Mouse (Mus musculus): ENCODE results near the gene Ehbp1. TPM values are rescaled to one million over a fixed set of nuclear protein-coding genes. Genes with fewer than 3 reads are reported as not detected.

The Ehbp1 gene
- total RNA-seq, 2 experiments from 2014 or later: 14.0 to 15.6 TPM

DNA sequence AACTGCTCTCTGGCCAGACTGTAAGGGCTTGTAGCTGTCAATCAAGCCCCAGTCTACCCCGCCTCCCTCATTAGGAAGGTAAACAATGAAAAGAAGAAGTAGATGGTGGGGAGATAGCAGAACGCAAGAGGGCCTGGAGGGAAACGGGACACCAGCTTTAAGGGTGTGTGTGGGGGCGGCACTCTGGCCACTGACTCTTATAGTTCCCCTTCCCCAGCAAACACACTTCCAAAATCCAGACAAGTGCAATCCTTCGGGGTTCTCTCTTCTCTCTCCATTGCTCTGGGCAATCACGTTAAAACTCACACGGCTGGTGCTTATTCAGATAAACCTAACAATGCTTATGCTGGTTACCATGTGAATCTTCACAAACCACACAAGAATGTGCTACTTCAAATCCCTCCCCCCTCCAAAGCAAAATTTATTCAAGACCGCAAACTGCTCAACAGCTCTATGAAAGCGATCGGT is 333.9 kb downstream of the Ehbp1 start:
- intact Hi-C loops (cut with DNase I; ENCODE audit: low total_unique reads): no loop called here

DNA sequence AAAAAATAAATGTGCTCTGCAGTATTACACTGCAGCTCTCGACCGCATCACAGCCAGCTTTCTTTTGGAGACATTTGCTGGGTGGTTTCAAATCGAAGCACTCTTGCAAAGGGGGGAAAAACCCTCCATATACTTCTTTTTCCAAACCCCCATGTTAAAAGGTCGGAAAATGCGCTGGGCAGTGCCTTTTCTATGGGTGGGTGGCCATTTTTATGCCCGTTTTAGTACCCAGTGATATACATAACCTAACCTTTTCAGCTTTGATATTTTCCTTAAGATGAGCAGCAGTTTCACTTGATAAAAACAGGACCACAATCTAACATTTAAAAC is 334.3 kb downstream of the Ehbp1 start:
- intact Hi-C loops (cut with DNase I; ENCODE audit: low total_unique reads): no loop called here

More for the DNA sequence above, 333.9 kb downstream of the Ehbp1 start:
- DNase-seq: no peak

DNA sequence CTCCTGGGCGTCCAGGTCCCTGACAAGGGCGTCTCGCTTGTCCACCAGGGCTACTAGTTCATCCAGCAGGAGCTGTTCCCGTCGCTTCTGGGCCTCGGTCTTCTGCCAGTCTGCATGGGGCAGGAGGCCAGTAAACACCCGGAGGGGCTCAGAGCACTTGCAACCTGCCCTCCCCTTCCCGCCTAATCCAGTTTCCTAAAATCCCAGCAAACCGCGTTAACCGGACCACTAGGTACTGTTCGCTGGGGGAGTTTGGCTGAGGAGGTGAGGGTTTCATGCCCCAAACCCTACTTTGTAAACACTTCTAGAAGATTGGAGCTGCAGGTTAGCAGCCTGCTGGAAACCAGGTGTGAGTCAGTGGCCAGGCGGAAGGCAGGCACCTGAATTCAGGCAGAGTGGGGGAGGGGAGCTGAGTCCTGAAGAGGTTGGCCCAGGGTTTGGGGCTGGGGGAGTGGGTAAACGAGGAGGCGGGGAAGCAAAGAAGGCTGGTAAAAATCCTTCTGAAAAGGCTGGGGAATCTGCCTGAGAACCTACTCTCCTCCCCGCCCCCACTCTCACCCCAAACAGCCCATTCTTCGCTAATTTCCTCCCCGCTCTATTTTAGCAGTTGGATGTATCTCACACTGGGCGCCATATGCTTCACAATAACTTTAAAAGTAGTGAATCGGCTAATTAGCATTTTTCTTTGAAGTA is 334.9 kb downstream of the Ehbp1 start:
- intact Hi-C loops (cut with DNase I; ENCODE audit: low total_unique reads): no loop called here
- DNase-seq: no peak

More for the DNA sequence above, 334.3 kb downstream of the Ehbp1 start:
- DNase-seq: no peak

DNA sequence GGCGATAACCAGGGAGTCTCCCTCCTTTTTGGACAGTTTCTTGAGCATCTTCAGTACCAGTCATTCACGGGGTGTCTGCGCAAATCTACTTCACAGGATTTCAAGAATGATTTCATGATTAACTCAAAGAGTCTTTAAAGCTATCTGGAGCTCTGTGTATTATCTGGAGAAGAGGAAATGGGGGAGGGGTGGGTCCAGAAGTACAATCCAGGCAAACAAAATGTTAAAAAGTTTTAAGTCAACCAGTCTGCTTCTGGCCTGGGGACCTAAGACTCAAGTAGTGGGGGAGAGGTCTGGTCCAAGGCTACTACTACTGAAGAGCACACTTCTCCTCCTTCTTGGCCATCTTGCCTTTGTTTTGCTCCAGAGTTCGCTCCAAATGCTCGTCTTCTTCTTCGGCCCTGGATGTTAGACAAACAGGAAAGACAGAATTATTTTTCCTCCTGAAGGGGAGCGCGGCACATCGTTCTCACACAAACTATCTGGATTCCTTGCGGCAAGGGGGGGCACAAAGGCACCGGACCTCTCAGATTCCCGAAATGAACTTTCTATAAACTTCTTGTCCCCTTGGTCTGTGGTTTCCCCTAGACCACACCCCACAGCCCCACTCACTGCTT is 335.5 kb downstream of the Ehbp1 start:
- no peak for DNase-seq
- intact Hi-C loops (cut with DNase I; ENCODE audit: low total_unique reads): no loop called here

DNA sequence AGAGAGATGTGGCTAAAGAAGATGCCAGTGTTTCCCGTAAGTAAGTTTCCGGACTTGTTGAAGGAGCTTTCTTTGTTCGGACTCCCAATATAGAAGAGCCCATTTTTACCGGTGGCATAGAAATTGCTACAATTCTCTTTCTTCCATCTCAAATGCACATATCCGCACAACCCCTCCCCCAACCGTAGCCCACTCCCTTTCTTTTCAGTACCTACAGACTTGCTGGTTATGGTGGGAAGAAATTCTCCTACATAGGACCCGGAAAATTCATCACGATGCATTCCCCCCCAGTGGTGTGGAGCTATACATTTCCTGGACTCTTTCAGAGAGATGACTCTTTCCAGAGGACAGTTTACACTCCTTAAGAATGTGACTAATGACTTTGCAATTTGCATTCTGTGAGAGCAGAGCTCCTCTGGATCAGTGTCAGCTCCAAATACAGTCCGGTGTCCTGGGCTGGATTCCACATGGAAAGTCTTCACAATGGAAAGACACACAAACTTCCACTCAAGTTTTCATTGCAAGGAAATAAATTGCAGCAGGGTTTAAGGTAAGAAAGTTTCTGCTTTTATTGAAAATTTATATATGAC is 336.7 kb downstream of the Ehbp1 start:
- intact Hi-C loops (cut with DNase I; ENCODE audit: low total_unique reads): no loop called here
- no peak for DNase-seq

DNA sequence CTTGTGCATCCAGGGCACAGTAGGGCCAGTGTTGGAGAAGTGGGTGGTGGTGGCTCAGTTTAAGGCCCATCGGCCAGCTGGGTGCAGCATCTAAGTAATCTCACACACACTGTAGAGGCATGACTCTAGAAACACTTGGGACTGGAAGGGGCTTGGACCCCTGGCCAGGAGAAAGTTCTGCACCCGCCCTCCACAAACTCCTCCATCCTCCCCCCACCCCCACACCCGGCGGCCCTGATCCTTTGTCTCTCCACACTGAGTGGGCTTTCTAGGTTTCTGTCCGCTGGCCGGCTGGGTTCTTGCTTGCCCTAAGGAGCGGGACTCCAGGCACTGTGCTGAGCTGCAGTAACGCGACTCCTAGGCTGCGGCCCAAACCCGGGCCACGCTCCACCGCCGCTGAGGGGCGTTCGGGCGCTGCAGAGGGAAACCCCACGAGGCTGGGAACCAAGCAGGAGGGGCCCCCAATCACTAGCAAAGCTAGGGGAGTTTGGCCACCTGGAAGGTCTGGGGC is 337.7 kb downstream of the Ehbp1 start:
- intact Hi-C loops (cut with DNase I; ENCODE audit: low total_unique reads): no loop called here
- peak; percentile 12 for DNase-seq

DNA sequence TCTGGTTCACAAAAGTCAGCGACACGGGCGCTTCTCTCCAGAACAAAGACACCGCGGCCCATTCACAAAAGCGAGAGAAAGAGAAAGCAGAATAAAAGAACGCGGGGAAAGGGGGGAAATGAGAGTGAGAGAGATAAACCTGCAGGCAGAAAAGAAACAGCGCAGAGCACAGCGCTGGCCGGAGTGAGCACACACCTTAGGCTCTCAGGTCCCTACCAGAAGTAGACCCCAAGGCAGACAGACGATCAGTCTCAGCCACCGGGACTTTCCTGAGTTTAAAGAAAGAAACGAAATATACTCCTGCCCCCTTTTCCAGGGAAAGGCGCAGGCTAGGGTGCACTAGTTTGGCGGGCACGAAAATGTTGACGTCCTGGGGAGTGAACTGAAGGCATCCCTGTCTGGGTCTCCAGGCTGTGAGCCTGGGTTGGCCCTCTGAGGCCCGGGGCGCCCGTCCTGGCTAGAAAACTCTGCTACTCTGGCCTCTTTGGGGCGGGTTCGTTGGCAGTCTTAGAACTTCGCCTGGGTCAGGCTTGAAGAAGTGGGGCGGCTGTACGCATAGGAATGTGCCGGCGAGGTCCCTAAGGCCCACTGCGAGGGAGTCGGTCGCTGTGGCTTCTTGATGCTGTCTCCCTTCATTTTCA is 338.6 kb downstream of the Ehbp1 start:
- intact Hi-C loops (cut with DNase I; ENCODE audit: low total_unique reads): no loop called here
- DNase-seq: peak; percentile 7

DNA sequence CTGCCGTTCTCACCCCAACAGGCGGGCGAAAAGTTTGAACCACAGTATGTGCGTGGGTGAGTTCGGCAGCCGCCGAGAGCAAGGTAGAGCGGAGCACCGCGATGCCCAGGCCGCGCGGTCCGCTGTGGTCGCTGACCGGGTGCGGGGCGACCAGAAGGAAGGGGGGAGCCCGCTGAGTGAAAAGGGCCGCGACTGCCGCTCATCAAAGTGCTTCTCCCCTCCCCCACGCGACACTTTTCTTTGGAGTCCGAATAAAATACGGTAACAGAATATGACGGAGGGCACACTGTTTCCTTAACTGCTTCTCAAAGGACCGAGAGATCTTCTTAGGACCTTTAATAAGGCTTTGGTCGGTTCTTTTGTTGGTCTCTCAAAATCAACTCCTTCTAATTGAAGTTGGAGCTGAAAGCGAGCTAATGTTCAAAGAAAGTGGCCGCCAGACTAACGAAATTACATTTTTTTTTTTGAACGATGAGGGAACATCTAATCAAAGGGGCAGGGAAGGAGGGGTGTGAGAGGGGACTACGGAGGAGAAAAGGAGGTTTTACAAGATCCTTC is 339.2 kb downstream of the Ehbp1 start, which contains the start of gene Otx1:
Gene Otx1 (minus strand): TSS at position 115 of the 558 bp plus-strand sequence.
- no peak for DNase-seq
- intact Hi-C loops (cut with DNase I; ENCODE audit: low total_unique reads): no loop called here

DNA sequence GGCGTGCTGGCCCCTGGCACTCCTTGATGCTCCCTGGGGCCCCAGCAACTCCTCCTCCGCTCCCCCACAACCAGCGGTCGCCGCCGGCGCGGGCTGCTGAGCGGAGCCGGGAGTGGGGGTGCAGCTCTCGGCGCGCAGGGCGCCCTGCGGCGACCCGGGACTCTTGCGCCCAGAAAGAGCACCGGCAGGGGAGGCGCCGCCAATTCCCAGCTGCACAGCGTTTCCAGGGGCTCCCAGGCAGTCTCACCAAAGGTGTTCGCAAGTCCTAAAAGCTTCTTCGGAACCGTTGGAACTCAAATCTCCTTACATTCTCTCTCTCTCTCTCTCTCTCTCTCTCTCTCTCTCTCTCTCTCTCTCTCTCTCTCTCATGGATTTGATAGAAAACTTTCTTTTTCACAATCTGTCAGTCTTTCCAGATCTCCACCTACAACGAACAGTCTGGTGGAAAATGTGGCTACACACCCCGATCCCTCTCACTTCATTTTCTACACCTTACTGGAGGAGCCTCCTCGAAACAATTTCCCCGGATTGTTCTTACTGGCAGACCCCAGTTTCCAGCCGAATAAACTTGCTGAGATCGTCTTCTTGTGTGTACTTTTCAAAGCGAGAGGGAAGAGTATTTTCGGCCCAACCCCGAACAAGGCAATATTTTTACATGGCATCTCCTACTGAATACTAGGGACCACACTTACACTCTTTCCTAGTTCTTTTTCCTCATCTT is 339.9 kb downstream of the Ehbp1 start:
- intact Hi-C loops (cut with DNase I; ENCODE audit: low total_unique reads): no loop called here
- DNase-seq: peak; percentile 41

DNA sequence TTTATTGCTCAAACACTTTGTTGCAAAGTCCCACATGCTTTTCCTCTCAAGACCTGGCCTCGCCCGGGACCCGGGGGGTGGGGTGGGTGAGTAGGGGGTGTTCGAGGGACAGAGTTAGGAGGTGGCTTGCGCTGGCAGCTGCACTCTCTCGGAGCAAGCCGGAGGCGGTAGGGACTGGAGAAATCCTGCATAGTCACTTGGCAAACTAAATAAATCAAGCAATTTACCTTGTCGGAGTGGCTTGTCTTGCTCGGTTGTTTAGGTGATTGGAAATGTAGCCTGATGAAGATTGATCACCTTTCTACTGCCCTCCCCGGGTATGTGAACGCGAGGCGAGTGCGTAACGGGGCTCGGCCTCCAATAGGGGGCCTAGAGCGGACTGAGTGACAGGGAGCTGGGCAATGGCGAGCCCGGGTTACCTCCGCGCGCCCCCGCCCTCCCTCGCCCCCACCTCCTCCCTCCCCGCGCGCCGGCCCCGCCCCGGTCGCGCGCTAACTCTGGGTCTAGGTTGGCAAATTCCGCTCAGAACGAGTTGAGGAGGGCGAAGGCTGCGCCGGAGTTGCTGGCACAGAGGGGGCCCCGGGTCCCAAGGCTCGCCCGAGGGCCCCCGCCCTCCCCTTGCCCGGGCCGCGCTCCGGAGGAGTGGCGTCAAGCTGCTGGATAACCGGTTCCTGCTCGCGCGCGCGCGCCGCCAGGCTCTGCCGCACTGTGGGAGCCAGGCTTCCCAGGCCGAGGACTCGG is 340.6 kb downstream of the Ehbp1 start:
- intact Hi-C loops (cut with DNase I; ENCODE audit: low total_unique reads): no loop called here
- DNase-seq: peak; percentile 39

DNA sequence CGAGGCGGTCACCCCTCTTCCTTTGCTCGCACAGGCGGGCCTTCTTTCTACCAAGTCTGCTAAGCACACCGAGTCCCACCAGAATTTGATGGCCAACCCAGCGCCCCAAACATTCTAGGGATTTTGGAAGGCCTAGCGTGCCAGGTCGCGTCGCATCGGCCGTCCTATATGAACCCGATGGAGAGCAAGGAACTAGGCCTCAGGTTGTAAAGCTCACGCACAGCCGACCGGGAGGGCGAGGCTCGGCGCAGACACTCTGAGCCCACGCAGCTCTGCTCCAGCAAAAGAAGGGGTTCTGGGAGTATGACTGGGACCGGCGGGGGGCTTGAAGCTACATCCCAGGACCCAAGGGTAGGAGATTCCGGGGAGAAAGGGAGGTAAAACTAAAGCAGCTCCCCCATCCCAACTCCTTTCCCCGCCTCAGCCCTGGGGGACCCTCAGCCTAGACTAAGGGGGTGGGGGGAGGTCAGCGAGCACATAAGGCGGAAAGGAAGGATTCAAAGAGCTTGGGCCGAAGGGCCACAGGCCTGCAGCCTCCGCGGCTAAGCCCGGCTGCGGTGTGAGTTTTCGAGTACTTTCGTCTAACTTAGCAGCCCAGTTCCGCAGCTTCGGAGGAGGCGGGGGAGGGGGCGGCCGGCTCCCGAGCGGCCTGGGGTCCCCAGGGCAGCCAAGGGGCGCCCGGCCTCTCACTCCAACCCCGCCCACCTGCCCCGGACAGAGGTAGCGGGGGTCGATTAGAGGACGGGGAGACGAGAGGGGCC is 341.6 kb downstream of the Ehbp1 start:
- peak; percentile 5 for DNase-seq
- intact Hi-C loops (cut with DNase I; ENCODE audit: low total_unique reads): no loop called here

DNA sequence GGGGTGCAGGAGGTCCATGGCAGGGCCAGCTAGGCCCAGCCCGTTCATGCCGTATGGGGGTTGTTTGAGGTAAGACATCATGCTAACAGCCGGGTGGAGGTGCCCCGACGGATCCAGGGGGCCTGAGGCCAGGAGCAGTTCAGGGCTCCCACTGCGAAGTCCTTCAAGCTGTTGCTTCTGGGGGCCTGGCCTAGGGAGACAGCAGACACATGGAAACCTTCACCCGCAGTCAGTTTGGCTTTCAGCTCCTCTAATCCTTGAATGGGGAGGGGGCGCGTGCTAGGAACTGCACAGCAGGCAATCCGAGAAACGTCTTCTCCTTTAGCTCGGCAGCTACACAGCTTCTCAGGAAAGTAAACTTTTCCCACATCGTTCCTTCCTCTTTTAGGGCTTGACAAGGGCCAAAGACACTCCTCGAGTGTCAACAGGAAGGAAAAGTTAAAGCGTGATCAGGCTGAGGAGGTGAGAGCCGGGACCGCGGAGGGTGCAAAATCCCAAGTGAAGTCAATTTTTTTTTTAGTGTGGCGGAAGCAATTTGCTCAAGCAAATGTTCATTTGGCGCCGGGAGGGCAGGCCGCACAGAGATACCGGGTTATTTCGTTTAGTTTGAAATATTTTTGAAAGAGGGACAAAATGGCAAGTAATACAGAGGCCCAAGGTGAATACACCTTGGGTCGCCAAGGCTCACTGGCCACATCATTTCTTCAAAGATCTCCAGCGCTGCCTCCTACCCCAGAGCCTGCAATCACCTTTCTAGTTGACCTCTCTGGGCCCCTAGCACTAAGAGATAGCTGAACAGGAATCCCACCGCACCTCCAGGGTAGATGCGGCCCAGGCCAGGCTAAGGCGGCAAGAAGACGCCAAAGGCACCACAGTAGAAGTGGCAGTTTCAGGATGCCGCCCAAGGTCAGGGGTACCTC is 342.4 kb downstream of the Ehbp1 start:
- DNase-seq: peak; percentile 9
- intact Hi-C loops (cut with DNase I; ENCODE audit: low total_unique reads): loop anchor here (10.0 kb wide), 1 partner anchor 205 kb away; no protein-coding TSS in a partner anchor

DNA sequence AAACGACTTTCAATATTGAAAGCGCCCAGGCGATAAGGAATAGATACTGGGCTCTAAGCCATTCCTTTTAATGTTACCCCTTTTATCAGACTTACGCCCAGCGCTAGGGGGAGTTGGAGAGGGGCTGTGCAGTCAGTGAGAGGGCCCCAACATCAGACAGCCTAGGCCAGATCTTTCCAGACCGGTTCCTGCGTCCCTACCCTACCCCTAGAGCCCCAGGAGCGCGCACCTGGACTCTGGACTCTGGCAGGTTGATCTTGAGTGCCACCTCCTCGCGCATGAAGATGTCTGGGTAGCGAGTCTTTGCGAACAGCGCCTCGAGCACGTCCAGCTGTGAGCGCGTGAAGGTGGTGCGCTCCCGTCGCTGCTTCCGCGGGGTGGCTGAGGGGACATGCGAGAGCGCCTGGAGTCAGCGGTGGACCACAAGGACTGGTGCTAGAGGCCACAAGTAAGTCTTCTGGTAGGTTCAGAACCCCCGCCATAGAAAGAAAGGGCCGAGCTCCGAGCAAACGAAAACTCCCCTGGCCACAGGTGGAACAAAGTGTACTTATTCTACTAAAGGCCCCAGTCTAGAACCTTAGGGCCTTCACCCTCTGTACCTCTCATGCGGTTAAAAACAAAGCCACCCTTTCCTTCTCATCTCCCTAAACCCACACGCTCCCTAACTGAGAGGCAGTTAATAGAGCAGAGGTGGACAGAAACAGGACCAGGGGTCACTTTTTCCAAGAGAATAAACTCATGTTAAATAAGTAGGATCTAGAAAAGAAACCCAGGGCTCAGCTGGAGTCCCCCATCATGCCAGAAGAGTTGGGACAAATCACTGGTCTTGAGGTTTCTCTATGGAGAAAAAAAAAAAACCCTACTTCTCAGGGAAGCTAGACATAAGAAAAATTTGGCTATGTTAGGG is 343.7 kb downstream of the Ehbp1 start:
- no peak for DNase-seq
- intact Hi-C loops (cut with DNase I; ENCODE audit: low total_unique reads): loop anchor here (10.0 kb wide), 1 partner anchor 206 kb away; no protein-coding TSS in a partner anchor

DNA sequence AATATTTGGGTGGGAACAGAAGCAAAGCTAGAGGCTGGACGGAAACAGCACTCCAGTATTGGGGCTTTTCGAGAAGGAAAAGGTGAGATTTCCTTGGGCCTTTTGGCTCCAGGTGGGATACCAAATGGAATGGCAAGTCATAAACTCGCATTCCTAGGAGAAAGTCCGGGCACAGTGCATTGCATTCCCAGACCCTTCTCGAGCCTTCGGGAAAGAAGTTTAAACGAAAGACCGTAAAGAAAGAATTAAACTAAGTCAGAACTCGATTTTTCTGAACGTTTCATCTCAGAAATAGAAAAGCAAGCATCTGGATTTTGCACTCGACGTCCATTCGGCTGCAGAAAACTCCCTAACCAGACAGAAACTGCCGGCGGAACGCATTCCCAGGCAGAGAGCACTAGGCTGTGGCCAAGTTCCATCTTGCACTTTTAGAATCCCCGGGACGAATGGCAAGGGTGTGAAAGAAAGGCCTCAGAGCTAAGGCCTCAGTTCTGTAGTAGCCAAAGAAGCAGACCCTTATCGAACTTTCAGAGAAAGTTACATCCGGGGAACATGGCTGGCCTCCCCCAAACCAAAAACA is 344.4 kb downstream of the Ehbp1 start:
- intact Hi-C loops (cut with DNase I; ENCODE audit: low total_unique reads): loop anchor here (10.0 kb wide), 1 partner anchor 207 kb away; no protein-coding TSS in a partner anchor
- DNase-seq: no peak

All from gastrocnemius, postnatal 14 days (tissue).